Mouse (Mus musculus) bone marrow macrophage, adult 2 months (primary cell): ENCODE measurements around the gene Spp1.

Experiments
- CTCF ChIP-seq: IDR thresholded peaks from 2 replicates; pipeline ENCODE4 v1.5.1; 2012; ENCODE audit warnings: low read depth, mild to moderate bottlenecking, low read length, moderate library complexity
- POLR2A ChIP-seq: IDR thresholded peaks from 2 replicates; pipeline ENCODE4 v1.6.1; 2012; ENCODE audit warnings: mild to moderate bottlenecking, low read depth, low read length, borderline replicate concordance

- TF ChIP-seq CTCF (no peak), POLR2A (no peak)
Measured at GRCm38 (mm10) chr5:104404551-104404950, 30.4 kb upstream of the Spp1 start.
